Mouse (Mus musculus): ENCODE results near the gene Ubqln1.

Ubqln1 gene

DNA sequence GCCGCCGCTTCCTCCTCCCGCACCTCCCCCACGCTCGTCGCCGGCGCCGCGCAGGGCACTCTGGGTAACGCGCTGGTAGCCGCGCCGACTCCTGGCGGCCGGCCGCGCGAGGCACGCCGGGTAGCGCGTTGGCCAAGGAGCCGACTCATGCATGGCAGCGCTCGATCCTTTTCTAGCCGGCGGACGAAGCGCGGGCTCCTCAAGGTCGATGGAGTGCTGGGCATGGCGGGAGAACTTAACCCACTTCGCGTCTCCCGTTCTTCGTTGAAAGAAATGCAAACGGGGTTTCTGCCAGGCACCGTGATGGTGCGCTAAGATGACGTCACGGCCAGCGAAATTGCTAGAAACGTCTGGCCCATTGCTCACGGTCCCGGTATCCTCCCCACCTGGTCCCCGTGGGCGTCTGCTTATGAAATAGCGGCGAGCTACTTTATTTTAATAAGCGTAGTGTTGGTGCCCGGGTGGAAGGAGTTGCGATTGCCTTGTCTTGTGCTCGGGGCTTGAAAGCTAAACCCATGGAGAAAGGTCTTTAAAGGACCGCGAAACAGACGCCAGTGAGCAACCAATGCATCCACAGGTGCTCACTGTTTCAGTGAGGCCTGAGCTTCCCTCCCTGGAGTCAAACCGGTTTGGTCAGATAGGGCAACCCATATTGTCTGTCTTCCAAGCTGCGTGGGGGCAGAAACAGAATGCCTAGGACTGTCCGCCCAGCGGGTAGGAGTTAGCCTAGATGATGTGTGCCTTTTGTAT, at the start of gene Ubqln1:
Gene Ubqln1 (minus strand): TSS at position 62 of the 750 bp plus-strand sequence.
- peak; percentile 94 for DNase-seq (ENCODE audit: low spot score)

GRCm38 (mm10) chr13:58263546-58263945, 48.1 kb upstream of the Ubqln1 start:
- DNase-seq (ENCODE audit: low spot score): no peak

DNA sequence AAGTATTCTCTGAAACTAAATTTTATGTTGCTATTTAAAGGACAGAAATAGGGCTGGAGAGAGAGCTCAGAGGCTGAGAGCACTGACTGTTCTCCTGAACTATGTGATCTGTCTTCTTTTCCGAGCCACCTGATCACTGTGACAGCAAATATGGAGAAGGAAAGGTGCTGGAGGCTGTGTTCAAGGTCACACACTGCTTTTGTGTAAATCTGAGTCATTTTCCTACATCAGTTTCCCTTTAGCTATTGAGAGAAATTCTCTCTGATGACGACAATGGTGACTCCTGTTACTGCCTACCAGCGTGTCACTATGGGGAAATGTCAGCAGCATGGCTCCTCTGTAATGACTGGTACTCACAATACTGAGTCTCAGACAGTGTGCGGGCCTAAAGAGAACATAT, 46.2 kb upstream of the Ubqln1 start:
- DNase-seq (ENCODE audit: low spot score): no peak

GRCm38 (mm10) chr13:58253268-58253667, 37.8 kb upstream of the Ubqln1 start:
- DNase-seq (ENCODE audit: low spot score): no peak

DNA sequence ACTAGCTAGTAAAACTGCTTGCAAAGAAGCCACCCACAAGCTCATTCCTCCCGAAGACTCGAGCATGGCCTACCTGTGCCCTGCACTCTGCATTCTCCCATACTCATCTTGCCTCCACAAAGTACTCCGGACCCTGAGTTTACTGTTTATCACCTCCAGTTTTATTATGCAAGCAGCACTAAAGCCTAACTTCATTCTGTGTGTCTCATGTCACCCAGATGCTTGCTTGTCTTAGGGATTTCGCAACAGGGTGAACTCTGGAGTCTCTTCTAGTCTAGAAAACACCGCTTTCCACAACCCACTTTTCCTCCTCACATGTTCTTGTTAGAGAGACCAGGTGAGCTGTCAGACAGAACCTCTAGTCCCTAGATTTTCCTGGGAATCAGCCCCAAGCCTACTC, 33.5 kb upstream of the Ubqln1 start:
- DNase-seq (ENCODE audit: low spot score): no peak

GRCm38 (mm10) chr13:58236536-58236935, 21.1 kb upstream of the Ubqln1 start:
- DNase-seq (ENCODE audit: low spot score): no peak

DNA sequence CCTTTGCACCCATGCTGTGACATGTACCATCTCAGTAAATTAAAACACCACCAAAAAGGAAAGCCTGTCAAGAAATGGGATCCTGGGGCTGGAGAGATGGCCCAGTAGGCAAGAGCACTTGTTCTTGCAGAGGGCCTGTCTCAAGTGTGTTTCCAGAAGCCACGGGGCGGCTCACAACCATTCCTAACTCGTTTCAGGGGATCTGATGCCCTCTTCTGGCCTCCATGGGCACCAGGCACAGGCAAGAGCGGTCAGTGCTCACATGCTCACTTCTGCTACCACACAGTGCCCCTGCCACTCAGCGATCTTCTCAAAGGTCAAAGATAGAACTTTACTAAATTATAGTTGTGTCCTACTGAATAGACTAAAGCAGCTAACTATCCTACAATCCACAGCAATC, 17.2 kb upstream of the Ubqln1 start:
- DNase-seq (ENCODE audit: low spot score): peak; percentile 58

- no peak for DNase-seq (ENCODE audit: low spot score)
These were observed 16.6 kb upstream of the Ubqln1 start for GRCm38 (mm10) chr13:58232070-58232469.

DNA sequence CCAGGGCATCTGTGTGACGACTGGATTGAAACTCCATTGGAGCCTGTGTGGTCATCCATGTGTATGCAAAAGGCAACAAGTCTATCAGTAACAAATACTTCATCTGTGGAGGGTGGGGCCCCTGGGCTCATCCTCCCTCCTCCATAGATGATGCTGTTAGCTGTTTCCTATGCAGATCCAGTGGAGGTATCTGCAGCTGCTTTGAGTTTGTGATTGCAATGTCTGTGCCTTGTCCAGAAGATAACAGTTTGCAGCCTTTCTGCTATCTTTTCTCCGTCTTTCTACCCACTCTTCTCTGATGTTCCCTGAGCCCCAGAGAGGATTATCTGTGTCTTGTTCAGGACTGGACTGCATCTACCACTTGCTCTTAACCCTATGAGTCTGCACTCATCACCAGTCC, 13.2 kb upstream of the Ubqln1 start:
- DNase-seq (ENCODE audit: low spot score): no peak

- DNase-seq (ENCODE audit: low spot score): no peak
These were observed 10.2 kb upstream of the Ubqln1 start for GRCm38 (mm10) chr13:58225694-58226093.

- DNase-seq (ENCODE audit: low spot score): no peak
These were observed 4.8 kb upstream of the Ubqln1 start for GRCm38 (mm10) chr13:58220206-58220605.

GRCm38 (mm10) chr13:58217536-58217935, 2.1 kb upstream of the Ubqln1 start:
- DNase-seq (ENCODE audit: low spot score): no peak

DNA sequence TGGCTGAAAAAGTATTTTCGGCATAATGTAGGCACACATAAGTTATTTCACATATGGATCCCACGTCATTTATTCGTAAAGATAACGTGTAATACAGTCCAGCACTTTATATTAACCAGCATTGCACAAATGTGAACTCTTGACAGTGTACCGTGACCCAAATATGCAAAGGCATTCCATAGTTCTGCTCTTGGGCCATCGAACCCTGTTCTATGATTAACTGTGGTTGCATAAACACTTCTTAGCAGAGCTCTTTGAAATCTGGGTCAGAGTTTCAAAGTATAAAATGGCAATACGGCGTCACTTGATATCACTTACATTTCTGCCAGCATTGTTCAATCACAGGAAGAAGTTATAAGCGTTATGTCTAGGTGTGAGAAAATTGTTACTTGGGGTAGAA, 942 bp upstream of the Ubqln1 start:
- DNase-seq (ENCODE audit: low spot score): no peak

- no peak for DNase-seq (ENCODE audit: low spot score)
These were observed 231 bp downstream of the Ubqln1 start for GRCm38 (mm10) chr13:58215253-58215591.

DNA sequence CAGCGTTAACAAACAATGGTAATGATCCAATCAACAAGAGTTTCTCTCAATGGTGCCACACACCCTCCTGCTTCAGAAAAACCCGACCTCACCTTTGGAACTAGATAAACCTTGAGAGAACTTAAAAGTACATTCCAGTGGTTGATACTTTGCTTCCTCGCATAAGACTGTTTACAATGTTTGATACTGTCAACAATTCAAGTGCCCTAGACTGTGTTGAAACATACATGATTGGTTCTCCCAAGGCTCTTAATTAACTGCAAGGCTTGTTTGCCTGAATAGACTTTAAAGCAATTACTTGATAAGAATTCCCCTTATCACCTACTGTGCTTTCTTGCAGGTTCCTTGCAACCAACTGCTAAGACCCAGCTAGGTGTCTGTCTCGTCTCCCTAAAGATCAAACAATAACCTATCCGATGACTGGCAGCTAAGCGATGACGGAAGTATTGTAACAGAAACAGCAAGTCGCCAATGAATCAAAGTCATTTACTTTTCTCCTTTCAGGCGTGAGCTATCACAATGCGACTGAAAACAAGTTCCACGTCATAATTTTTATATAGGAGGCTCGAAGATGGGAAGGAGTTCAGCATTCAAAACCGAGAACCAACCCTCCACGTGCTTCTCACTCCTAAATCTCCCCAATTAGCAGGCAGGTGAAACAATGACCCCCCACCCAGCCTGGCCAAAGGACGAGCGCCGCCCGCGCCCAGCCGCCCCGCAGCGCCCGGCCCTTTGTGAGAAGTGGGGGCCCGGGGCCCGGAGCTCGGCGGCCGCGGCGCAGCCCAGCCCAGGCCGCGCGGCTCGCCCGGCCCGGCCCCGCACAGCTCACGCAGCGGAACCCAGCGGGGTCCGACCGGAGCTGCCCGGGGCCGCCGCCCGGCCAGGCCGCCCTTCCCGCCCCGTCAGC, 854 bp downstream of the Ubqln1 start:
- DNase-seq (ENCODE audit: low spot score): peak; percentile 42

DNA sequence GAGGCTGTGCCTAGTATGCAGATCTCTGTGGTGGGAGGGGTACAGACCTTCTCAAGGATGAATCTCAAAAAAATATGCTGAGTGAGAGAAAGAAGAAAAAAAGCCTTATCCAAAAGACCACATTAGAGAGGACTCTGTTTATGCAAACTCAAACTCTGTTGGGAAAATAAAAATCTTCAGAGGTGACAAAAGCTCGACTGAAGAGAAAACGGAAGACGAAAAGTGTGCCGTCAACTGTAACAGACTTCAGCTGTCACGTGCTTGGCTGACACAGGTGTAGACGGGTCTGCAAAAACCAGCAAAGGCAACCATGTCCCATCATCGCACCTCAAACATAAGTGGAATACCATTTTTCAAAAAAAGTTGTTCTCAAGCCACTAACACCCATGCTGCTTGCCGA, 1.7 kb downstream of the Ubqln1 start:
- no peak for DNase-seq (ENCODE audit: low spot score)

GRCm38 (mm10) chr13:58212530-58212929, 2.9 kb downstream of the Ubqln1 start:
- no peak for DNase-seq (ENCODE audit: low spot score)

- DNase-seq (ENCODE audit: low spot score): no peak
These were observed 5.0 kb downstream of the Ubqln1 start for GRCm38 (mm10) chr13:58210441-58210840.

DNA sequence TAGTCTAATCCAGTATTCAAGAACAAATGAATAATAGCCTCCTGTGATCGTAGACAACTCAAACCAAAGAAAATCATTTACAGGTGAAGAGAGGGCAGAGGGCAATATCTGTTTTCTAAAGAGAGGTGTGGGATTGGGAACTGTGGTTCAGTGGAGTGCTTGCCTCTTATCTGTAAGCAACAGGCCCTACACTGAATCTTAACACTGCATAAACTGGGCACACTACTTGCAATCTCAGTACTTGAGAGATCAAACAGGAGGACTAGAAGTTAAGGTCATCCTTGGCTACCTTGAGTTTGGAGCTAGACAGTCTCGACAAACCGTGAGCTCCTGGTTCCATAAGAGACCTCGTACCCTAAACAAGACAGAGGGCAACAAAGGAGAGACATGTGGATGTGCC, 9.4 kb downstream of the Ubqln1 start:
- DNase-seq (ENCODE audit: low spot score): no peak

DNA sequence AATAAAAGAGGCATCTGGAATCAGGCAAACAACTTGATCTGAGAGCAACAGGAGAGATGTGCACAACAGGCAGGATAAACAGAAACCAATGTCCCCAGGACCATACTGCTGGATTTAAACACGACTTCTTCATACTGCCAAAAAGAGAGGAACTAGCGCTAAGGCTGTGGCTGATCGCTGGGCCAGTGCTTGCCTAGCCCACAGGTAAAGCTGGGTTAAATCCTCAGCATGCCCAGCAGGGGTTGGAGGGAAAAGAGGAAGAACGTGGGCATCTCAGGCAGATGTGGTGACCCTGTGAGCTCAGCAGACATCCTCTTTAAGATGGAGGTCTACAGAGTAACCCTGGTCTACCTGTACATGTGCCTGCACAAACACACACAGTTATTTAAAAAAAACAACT, 10.5 kb downstream of the Ubqln1 start:
- no peak for DNase-seq (ENCODE audit: low spot score)

DNA sequence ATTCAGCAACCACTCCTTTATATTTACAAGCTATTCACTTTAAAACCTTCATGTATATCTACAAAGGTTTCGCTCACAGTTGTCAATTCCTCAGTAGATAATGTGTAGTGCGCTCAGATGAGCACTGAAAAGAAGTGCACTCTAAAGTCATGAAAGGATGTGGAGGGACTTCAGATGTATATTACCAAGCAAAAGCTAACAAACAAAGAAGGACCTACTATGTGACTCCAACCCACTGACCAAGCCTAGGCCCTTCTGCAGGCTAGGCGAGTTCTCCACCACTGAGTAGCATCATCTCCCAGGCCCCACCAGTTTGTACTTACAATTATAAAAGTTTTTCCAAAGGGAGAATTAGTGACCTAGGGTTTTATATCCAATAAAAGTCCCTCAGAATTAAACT, 11.3 kb downstream of the Ubqln1 start:
- DNase-seq (ENCODE audit: low spot score): no peak

GRCm38 (mm10) chr13:58202903-58203302, 12.6 kb downstream of the Ubqln1 start:
- no peak for DNase-seq (ENCODE audit: low spot score)

DNA sequence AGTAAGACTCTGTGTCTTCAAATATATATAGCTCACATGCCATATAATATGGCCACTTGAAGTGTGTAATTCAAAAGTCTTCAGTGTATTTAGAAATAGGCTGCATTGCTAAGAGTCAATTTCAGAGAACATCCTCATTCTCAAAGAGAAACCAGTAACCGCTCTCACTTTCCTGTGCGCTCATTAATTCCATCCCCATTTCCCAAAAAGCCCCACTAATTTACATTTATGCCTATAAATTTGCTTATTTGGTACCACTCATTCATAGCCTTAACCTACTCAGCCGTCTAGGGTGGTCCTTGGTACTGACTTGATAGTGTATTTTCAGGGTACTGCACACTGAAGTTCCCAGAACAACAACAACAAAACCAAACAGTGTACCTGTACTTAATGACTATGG, 13.5 kb downstream of the Ubqln1 start:
- DNase-seq (ENCODE audit: low spot score): no peak

All from embryo, embryonic 10 days (tissue).